Mouse (Mus musculus): ENCODE measurements around the gene Efcc1. TPM values are rescaled to one million over a fixed set of nuclear protein-coding genes. Genes with fewer than 3 reads are reported as not detected.

The Efcc1 gene
- polyA plus RNA-seq, 1 experiment from 2014 or later = 6.2 TPM

- WGBS = 47% methylated on average over 6 of the region's 6 CpGs
- no peak for ATAC-seq (ENCODE audit: low FRiP score)
- Histone ChIP-seq H3K4me2 (no peak overlapping the region), H3K4me1 (peaks cover 8% of the 10 kb centered on the region), H3K9me3 (replicated peaks) (no peaks in the 10 kb centered on the region), H3K9ac (replicated peaks) (no peak overlapping the region), H3K36me3 (peaks cover 17% of the 10 kb centered on the region), H3K27me3 (replicated peaks) (no peaks in the 10 kb centered on the region), H3K27ac (replicated peaks) (no peak overlapping the region), H3K4me3 (replicated peaks) (no peak overlapping the region)
These were observed 64.9 kb downstream of the Efcc1 start for GRCm38 (mm10) chr6:87795385-87796150.

GRCm38 (mm10) chr6:87796251-87796880 is 65.7 kb downstream of the Efcc1 start:
- Histone ChIP-seq H3K4me3 (replicated peaks) (no peak overlapping the region), H3K36me3 (peaks cover 15% of the 10 kb centered on the region), H3K4me2 (no peak overlapping the region), H3K27me3 (replicated peaks) (no peaks in the 10 kb centered on the region), H3K27ac (replicated peaks) (no peak overlapping the region), H3K9me3 (replicated peaks) (no peaks in the 10 kb centered on the region), H3K4me1 (peaks cover 8% of the 10 kb centered on the region), H3K9ac (replicated peaks) (no peak overlapping the region)
- ATAC-seq (ENCODE audit: low FRiP score) = no peak
- 94% methylated on average over 6 of the region's 6 CpGs for WGBS

GRCm38 (mm10) chr6:87797321-87797720 is 66.7 kb downstream of the Efcc1 start:
- WGBS = 42% methylated on average over 2 of the region's 2 CpGs
- H3K36me3 ChIP-seq = peaks cover 8% of the 10 kb centered on the region
- no peak overlapping the region for H3K4me2 ChIP-seq
- no peaks in the 10 kb centered on the region for H3K27me3 ChIP-seq (replicated peaks)
- no peak overlapping the region for H3K9ac ChIP-seq (replicated peaks)
- no peak overlapping the region for H3K27ac ChIP-seq (replicated peaks)
- no peaks in the 10 kb centered on the region for H3K9me3 ChIP-seq (replicated peaks)
- H3K4me3 ChIP-seq (replicated peaks) = no peak overlapping the region
- peaks cover 8% of the 10 kb centered on the region for H3K4me1 ChIP-seq
- ATAC-seq (ENCODE audit: low FRiP score) = no peak

DNA sequence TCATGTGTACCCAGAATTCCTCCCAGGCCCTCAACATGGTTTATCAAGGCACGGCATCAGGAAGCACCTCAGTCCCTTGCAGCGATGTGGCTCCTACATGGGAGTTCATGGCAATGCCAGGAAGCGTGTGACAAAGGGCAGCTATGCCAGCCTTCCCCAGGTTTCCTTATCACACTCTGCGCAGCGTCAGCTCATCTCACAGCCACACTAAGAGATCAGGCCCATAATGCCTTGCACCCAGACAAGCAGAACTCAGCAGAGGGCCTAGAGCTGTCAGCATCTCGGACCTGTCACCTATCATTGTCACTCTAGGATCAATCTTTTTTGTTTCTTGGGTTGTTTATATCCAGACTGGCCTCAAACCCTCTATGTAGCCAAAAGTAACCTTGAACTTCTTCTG is 68.9 kb downstream of the Efcc1 start:
- peaks cover 8% of the 10 kb centered on the region for H3K4me1 ChIP-seq
- no peaks in the 10 kb centered on the region for H3K27me3 ChIP-seq (replicated peaks)
- peaks cover under 1% of the 10 kb centered on the region; the same call in 1 of the 2 replicates for H3K36me3 ChIP-seq
- 89% methylated on average over 6 of the region's 6 CpGs for WGBS
- no peak overlapping the region for H3K9ac ChIP-seq (replicated peaks)
- no peak overlapping the region for H3K4me2 ChIP-seq
- H3K27ac ChIP-seq (replicated peaks) = no peak overlapping the region
- no peak for ATAC-seq (ENCODE audit: low FRiP score)
- no peaks in the 10 kb centered on the region for H3K9me3 ChIP-seq (replicated peaks)
- H3K4me3 ChIP-seq (replicated peaks) = no peak overlapping the region

- H3K9me3 ChIP-seq (replicated peaks) = no peaks in the 10 kb centered on the region
- H3K9ac ChIP-seq (replicated peaks) = no peak overlapping the region
- H3K27ac ChIP-seq (replicated peaks) = no peak overlapping the region
- ATAC-seq (ENCODE audit: low FRiP score) = no peak
- no peaks in the 10 kb centered on the region for H3K36me3 ChIP-seq
- no peak overlapping the region for H3K4me2 ChIP-seq
- no peak overlapping the region for H3K4me3 ChIP-seq (replicated peaks)
- peaks cover 4% of the 10 kb centered on the region; the same call in 1 of the 2 replicates for H3K4me1 ChIP-seq
- H3K27me3 ChIP-seq (replicated peaks) = no peaks in the 10 kb centered on the region
- 87% methylated on average over 6 of the region's 7 CpGs for WGBS
These were observed 71.8 kb downstream of the Efcc1 start for GRCm38 (mm10) chr6:87802462-87802861.

GRCm38 (mm10) chr6:87804036-87804435 is 73.4 kb downstream of the Efcc1 start:
- Histone ChIP-seq H3K27me3 (replicated peaks) (no peaks in the 10 kb centered on the region), H3K4me2 (no peak overlapping the region), H3K27ac (replicated peaks) (no peak overlapping the region), H3K9me3 (replicated peaks) (no peaks in the 10 kb centered on the region), H3K9ac (replicated peaks) (no peak overlapping the region), H3K4me3 (replicated peaks) (no peak overlapping the region), H3K4me1 (peaks cover 4% of the 10 kb centered on the region; the same call in 1 of the 2 replicates), H3K36me3 (no peaks in the 10 kb centered on the region)
- ATAC-seq (ENCODE audit: low FRiP score) = no peak
- WGBS = 97% methylated on average over 1 of the region's 1 CpGs

GRCm38 (mm10) chr6:87804886-87805285 is 74.2 kb downstream of the Efcc1 start:
- peaks cover 12% of the 10 kb centered on the region for H3K4me1 ChIP-seq
- WGBS = 73% methylated on average over 7 of the region's 7 CpGs
- no peaks in the 10 kb centered on the region for H3K9me3 ChIP-seq (replicated peaks)
- no peak overlapping the region for H3K4me3 ChIP-seq (replicated peaks)
- no peak overlapping the region for H3K27ac ChIP-seq (replicated peaks)
- H3K4me2 ChIP-seq = no peak overlapping the region
- no peak overlapping the region for H3K9ac ChIP-seq (replicated peaks)
- H3K36me3 ChIP-seq = no peaks in the 10 kb centered on the region
- no peaks in the 10 kb centered on the region for H3K27me3 ChIP-seq (replicated peaks)
- no peak for ATAC-seq (ENCODE audit: low FRiP score)

DNA sequence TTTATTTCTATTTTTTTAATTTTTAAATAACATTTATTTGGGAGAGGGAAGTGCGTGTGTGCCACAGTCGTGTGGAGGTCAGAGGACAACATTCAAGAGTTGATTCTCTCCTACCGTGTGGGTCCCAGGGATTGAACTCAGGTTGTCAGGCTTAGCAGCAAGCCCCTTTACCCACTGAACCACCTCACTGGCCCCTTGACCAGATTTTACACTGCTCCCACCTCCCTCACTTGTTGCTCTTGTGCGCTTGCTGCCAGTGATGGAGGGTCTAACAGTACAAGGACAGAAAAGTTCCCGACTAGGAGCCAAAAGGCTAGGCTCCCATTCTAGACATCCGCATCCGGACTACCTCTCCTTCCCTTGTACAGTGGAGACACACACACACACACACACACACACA is 74.8 kb downstream of the Efcc1 start:
- WGBS = 93% methylated on average over 7 of the region's 7 CpGs
- no peak for ATAC-seq (ENCODE audit: low FRiP score)
- Histone ChIP-seq H3K9me3 (replicated peaks) (no peaks in the 10 kb centered on the region), H3K4me2 (no peak overlapping the region), H3K27me3 (replicated peaks) (no peaks in the 10 kb centered on the region), H3K27ac (replicated peaks) (no peak overlapping the region), H3K4me3 (replicated peaks) (no peak overlapping the region), H3K36me3 (no peaks in the 10 kb centered on the region), H3K4me1 (peaks cover 17% of the 10 kb centered on the region), H3K9ac (replicated peaks) (no peak overlapping the region)

Other genes with a start within 250 kb of the Efcc1 start
- 3.6 and 6.3 TPM in 2 replicates for gene Arhgap25, start 197.6 kb upstream of the Efcc1 start, polyA plus RNA-seq (2015; fragmentation: Nextera tagmentation; extraction: Ambion mirVana)
- gene Prokr1, start 140.1 kb upstream of the Efcc1 start, polyA plus RNA-seq (2015; fragmentation: Nextera tagmentation; extraction: Ambion mirVana) = 3.0 and 3.9 TPM in 2 replicates
- gene Aplf, start 58.7 kb upstream of the Efcc1 start, polyA plus RNA-seq (2015; fragmentation: Nextera tagmentation; extraction: Ambion mirVana) = 9.0 and 10.7 TPM in 2 replicates
- gene Gp9, start 47.2 kb downstream of the Efcc1 start, polyA plus RNA-seq (2015; fragmentation: Nextera tagmentation; extraction: Ambion mirVana) = 0.56 and 0.65 TPM in 2 replicates
- 11.5 and 12.5 TPM in 2 replicates for gene Rab43, start 81.3 kb downstream of the Efcc1 start, polyA plus RNA-seq (2015; fragmentation: Nextera tagmentation; extraction: Ambion mirVana)
- 1.5 and 2.1 TPM in 2 replicates for gene Gm45140, start 104.9 kb downstream of the Efcc1 start, polyA plus RNA-seq (2015; fragmentation: Nextera tagmentation; extraction: Ambion mirVana)
- 22.6 and 30.8 TPM in 2 replicates for gene Isy1, start 107.9 kb downstream of the Efcc1 start, polyA plus RNA-seq (2015; fragmentation: Nextera tagmentation; extraction: Ambion mirVana)
- gene Cnbp, start 120.2 kb downstream of the Efcc1 start, polyA plus RNA-seq (2015; fragmentation: Nextera tagmentation; extraction: Ambion mirVana) = 511 and 660 TPM in 2 replicates
- 204 and 207 TPM in 2 replicates for gene Copg1, start 156.9 kb downstream of the Efcc1 start, polyA plus RNA-seq (2015; fragmentation: Nextera tagmentation; extraction: Ambion mirVana)
- 43.0 and 44.0 TPM in 2 replicates for gene Hmces, start 183.1 kb downstream of the Efcc1 start, polyA plus RNA-seq (2015; fragmentation: Nextera tagmentation; extraction: Ambion mirVana)

All from neural tube, embryonic 15.5 days (tissue).